Mouse (Mus musculus) cortical plate, adult 2 months (tissue): ENCODE measurements at regions not wholly inside any gene's neighbourhood (a gene's known extent, or its start where the extent isn't known, plus 50 kb on each side); places are given as distances from the start of the nearest gene placed in this dataset.

ENCODE experiments used
- CTCF ChIP-seq: fragments of 200-500 bp; IDR thresholded peaks from 2 replicates; pipeline ENCODE4 v1.5.1; 2011; ENCODE audit warnings: mild to moderate bottlenecking, control low read depth, low read length; ENCODE audit not compliant: insufficient read depth; ENCODE audit errors: extremely low read depth
- POLR2A ChIP-seq: fragments of 200-500 bp; IDR thresholded peaks from 2 replicates; pipeline ENCODE4 v1.6.1; 2011; ENCODE audit warnings: mild to moderate bottlenecking, low read length, control low read depth; ENCODE audit not compliant: insufficient read depth; ENCODE audit errors: extremely low read depth

DNA sequence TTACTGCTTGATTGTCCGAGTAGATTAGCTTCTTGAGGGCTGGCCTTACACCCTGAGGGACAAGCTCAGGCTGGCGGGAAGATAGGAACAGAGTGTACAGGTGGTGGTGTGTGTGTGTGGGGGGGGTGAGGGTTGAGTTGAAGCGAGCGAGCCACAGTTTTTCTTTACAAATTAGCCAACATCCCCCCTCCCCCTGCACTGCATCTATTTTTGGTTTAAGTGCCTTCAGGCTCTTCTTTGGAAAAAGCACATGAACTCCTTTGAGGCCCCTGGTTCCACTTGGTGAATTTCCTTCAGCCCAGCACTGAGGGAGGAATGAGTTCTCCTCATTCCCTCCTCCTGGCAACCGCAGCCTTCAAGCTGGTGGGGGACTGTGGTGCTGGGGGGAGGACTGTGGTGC is 79.2 kb upstream of the Mrps6 start:
- TF ChIP-seq CTCF, result no peak
- TF ChIP-seq POLR2A, result no peak
